Mouse (Mus musculus) heart, postnatal 36 days (tissue): ENCODE results near the gene Mast4. TPM values are rescaled to one million over a fixed set of nuclear protein-coding genes. Genes with fewer than 3 reads are reported as not detected.

ENCODE experiments used
- DNase-seq, 2 experiments: peaks; one replicate each; pipeline ENCODE4 v3.0.0; 2021 to 2022
- intact Hi-C: fragments of 180-260 bp; cut with DNase I; formaldehyde crosslinking; loops from one replicate; pipeline ENCODE4 v1.15.1; 2025
- total RNA-seq, 2 experiments: library from RNA; stranded (reverse); gene quantifications; 2 replicates each; pipeline ENCODE4 v1.2.3; 2021

Gene Mast4
- total RNA-seq, 2 experiments from 2014 or later: 26.8 to 29.3 TPM

DNA sequence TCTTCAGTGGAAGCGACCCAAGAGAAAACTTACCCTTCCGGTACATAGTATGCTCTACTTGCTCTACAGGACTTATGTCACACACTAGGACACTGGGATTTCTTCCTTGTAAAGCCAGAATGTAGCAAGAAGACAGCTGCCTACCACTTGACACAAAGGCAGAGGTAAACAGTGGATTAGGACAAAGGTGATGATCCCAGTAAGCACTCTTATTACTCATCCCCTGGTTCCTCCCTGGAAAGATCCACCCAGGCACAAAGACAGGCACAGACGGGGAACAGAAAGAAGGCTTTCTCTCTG is 476.8 kb downstream of the Mast4 start:
- no peak for DNase-seq

DNA sequence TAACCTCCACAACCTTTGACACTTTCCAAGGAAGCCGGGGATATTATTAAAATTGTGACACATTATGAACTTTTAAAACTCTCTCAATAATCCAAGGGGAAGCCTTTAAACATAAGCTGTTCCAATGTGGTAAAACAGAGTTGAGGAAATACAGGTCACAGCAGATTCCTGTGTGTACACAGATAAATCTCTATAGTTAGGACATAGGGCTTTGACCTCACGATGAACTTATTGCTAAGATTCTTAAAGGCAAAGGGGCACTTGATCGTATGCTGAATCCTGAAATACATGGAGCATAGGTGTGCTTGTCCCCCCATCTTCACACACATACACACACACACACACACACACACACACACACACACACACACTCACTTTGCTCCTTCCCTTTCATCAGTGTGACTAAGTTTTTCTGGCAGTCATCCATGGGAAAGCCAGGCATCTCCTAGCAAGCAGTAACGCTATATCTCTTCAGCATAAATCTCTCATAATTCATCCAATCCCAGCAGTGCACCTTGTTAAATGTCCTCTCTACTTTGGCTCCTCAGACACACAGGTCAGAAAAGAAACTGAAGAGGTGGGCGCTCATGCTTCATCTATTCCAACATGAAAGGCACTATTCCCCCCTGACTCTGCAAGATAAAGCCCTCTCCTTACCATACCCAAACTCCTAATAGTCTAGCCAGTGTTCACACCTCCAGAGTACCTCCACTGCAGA is 477.3 kb downstream of the Mast4 start:
- intact Hi-C loops: no loop called here
- no peak for DNase-seq

More for the DNA sequence above, 476.8 kb downstream of the Mast4 start:
- intact Hi-C loops: no loop called here

DNA sequence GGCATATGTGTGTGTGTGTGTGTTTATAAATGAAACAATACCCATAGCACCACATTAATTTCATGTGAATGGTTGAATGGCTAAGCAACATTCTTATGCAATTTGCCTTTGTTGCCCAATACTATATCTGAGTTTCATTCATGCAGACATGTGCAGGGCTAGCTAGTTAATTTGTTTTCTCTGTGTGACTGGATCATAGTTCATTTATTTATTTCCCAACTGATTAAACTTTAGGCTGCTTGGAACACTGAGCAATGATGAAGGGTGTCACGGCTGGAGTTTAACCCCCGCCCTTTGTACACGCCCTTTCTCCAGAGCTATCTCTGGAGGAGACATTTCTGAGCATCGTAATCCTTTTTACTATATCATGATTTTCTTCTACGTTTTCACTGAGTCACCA is 481.4 kb downstream of the Mast4 start:
- intact Hi-C loops: no loop called here
- no peak for DNase-seq

DNA sequence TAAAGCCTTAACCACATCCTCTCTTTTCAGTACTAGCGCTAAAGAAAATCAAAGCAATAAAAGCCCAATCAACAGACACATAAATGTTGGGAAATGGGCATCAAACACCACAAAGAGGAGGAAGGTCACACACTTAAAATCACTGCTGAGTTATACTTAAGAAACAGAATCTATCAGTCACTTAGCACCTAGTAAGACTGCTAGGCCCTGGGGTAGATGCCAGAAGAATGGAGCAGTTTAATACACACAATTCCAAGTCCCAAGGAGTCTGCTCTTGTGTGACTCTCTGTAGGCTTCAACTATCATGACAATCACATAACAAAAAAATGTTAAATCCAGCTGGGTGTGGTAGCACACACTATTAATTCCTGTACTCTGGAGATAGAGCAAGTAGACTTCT is 483.0 kb downstream of the Mast4 start:
- intact Hi-C loops: no loop called here
- DNase-seq: no peak

DNA sequence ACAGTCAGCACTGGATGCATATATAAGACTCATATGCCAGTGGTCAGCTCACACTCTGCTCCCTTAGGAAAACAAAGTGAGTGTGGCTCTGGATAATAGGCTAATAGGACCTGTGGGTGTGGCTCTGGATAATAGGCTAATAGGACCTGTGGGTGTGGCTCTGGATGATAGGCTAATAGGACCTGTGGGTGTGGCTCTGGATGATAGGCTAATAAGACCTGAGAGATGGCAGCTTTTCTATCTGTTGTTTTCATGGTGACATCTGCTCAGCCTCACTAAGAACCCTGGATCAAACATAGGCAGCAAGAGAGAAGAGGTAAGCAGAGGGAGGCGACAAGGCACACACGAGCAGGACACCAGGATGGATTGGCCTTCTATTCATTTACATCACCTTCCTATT is 483.7 kb downstream of the Mast4 start:
- intact Hi-C loops: no loop called here
- DNase-seq: no peak

DNA sequence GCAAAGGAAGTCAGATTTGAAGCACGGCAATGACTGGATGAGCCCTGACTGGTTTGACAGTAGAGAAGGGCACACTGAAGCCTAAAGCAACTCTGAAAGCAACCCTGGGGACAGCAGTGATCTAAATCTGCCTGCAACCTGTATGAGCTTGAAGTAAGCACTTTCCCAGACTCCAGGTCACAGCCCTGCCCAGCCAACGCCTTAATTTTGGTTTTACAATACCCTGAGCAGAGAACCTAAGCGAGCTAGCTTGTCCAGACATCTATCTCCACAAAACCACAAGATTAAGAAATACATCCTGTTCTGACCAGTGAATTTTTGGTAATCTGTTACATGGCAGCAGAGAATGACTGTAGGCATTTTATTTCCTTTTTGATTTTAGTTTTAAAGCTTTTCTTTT is 485.2 kb downstream of the Mast4 start:
- intact Hi-C loops: no loop called here
- no peak for DNase-seq

DNA sequence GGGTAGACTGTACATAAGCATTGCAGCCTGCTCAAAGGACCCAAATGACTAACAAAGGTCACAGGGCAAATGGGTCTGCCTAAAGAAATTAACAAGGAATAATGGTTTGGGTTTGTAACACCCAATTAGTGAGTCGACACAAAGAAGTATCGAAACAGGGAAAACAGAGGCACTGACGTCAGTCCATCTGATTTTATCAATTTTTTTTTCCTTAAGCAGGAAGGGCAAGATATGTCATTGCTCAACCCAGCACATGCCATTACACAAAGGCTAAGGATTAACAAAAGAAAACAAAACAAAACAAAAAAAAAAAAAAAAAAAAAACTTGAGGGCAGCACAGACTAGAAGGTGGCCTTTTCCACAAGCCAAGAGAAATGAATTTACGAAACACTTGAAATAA is 487.8 kb downstream of the Mast4 start:
- intact Hi-C loops: no loop called here
- DNase-seq: no peak

DNA sequence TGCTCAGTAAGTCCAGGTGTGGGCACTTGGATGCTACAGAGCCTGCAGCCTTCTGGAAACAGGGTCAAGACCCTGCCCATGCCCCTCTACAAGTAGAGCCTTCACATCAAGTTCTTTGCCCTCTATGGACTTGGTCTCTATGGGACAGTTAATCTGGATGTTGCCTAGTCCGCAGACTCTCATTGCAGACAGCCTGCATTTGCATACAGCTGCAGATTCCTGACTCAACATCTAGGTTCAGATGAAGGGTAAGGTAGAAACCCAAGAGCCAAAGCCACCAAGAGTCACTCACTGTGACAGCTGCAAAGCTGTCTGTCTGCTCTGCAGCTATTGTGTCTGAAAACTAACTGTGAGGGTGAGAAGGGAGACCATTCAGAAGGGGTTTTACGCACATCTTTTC is 491.6 kb downstream of the Mast4 start:
- no peak for DNase-seq
- intact Hi-C loops: no loop called here

DNA sequence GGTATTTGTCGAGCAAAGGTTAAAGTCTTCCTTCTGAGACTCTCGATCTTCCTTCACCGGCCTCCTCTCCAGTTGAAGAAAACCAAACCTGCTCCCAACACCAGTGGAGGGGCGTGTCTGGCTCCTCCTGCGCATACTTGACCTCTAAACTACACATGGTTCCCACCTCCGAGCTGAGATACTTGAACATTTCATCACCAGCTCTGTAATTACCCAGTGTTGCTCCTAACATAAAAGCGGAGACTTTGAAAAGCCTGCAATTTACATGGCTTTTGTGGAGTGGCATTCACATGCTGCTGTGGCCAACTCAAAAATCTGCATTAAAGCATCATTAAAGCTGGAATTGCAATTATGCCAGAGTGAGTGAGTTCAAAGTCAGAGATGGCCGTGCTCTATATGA is 492.1 kb downstream of the Mast4 start:
- intact Hi-C loops: no loop called here

DNA sequence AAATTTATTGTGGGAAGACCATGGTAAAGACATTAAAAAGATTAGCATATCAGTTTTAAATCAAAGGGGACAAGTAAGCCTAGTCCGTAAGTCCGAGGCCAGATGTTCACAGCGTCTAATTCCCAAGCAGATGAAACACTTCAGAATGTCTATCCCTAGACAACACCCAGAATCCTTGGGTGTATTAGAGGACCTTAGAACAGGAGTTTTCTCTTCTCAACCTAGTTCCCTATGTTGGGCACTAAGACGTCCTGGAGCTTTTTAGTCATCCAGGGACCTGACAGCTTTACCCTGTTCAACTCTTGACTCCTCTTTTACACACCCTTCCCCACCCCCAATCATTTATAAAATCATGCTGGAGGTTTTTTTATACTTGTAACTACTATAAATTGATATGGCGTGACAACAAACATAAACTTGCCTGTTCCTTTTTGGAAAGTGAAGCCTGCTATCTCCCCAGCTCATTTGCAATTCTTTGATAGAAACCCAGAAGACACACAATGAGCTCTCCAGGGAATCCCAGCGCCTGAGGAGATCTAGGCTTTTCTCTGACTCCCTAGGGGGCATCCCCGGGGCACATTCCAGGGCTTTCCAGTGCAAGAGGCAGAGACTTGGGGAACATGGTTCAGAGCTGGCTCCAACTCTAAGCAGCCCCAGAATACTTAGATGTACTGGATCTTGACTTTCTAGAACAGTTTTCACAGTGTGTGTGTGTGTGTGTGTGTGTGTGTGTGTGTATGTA is 494.4 kb downstream of the Mast4 start:
- intact Hi-C loops: no loop called here
- no peak for DNase-seq

More for the DNA sequence above, 492.1 kb downstream of the Mast4 start:
- no peak for DNase-seq

DNA sequence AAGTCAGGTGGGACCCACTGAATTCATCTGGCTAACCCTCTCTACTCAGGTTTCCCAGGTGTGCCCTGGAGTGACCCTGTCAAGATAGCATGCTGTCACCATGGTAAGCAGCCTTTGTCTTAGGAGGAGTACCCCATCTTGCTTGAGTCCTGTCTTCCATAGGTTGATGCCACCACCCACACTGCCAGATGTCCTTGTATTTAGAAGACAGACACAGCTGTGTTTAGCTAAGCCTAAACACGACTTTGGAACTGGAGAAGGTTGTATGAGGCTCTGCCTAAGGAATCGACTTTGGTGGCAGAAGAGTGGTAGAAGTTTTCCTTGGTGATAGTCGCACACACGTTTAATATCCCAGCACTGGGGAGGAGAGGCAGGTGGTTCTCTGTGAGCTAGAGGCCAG is 496.9 kb downstream of the Mast4 start:
- no peak for DNase-seq
- intact Hi-C loops: no loop called here

DNA sequence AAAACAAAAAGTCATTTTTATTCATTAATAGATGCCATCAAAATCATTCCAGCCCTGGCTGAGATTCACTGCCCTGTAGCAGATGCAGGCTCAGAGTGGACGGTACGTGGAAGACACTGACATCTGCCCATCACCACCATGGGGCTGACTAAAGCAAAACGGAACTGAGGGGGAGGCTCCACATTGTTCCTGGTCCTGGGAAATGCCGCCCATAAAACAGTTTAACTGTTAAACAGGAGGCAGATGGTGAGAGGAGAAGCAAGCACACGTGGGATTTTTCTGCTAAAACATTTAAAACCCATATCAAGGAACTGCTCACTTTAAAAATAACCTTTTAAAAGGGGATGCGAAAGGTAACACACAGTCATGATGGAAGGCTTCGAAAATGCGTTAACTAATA is 499.0 kb downstream of the Mast4 start:
- intact Hi-C loops: no loop called here
- no peak for DNase-seq

DNA sequence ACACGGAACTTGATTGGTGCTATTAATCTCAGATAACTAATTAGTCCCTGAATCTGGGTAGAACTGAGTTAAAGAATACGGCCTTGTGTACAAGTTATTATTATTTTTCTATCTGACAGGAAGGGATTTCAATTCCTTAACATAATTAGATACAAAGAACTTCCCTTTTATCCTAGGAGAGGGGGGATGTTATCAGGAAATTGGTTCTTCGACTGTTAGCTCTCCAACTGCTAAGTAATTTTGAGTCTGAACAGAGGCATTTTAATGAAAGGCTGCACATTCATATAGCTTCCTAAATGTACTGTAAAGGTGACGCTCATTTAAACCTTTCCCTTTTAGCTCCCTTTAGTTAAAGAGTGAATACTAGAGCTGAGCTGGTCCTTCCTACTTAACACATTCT is 516.0 kb downstream of the Mast4 start:
- intact Hi-C loops: no loop called here
- no peak for DNase-seq

DNA sequence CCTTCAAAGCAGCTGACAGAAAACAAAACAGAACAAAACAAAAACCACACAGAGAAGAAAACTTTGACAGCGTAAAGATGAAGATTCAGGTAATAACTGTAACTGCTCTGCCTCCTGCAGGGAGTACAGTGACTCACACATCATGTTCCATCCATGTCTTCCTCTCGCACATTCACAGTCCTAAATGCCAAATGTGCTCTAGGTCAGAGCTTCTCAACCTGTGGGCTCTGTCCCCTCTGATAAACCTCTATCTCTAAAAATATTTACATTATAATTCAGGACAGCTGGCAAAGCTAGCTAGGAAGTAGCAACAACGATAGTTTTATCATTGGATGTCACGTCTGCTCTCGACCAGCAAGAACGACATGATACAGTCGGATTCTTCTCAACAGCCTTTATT is 517.6 kb downstream of the Mast4 start:
- intact Hi-C loops: no loop called here
- DNase-seq: no peak

DNA sequence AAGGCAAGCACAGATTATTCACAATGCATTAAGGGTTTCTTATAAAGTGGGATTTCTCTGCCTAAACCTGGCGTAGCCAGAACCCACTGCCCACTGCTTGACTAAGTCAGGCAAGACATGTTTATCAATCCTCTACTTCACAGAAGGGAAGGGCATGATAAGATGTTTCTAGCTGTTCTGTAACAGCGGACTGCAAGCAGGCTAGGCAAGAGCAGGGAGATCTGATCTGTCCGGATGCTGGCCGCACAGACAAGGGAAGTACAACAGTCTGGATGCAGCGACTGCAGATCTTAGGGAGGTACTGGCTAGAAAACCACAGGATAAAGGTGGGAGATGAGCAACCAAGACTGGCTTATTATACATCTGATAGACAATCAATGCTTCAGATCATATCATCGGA is 519.1 kb downstream of the Mast4 start:
- DNase-seq: no peak
- intact Hi-C loops: no loop called here

DNA sequence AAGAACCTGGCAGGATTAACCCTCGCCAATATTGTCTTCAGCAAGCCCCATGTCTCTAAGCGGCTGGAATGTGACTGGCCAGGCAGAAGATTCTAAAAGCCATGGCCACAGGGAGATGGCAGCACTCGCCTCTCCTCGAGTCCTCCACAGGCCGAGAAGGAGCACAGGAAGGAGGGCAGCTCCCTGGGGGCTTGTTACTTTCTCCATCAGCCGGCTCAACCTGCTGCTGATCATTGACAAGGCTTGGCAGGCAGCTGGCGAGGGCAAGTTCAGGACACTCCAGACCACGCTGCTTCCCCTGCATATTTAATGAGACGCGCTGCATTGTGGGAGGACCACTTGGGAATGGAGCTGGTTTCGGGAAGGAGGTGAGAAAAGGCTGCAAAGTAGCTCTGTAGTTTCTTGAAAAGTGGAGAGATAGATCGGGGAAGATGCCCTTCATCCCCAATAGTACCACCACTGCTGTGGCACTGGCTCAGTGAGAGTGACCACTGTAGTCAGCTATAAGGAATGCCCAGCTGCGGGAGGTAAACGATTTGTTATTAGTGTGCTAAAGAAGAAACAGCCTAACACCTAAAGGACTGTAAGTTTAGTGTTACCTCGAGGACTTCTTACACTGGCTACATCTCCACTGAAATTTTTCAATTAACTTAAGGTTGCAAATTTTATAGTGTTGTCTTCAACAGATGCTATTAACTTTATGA is 523.0 kb downstream of the Mast4 start:
- peak; percentile 38 to 49 for DNase-seq
- intact Hi-C loops: loop anchor here (5.0 kb wide), 1 partner anchor 96 kb away; no protein-coding TSS in a partner anchor

DNA sequence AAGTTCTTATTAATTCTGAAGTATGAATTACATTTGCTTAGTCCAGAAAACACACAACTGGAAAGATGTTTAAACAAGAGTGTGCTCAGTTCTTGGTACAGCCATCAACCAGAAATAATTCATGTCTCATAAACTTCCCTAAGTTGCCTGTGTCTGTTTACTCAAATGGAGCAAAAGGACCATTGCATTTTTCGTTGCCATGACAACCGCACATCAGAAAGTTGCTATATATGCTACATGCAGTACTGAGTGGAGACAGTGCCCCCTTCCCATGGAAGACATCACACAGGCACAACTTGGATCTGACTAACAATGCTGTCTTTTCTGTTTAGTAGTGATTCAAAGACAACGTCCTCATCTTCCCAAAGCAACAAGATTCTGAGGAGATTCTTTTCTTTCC is 527.6 kb downstream of the Mast4 start:
- intact Hi-C loops: loop anchor here (5.0 kb wide), 1 partner anchor 316 kb away; no protein-coding TSS in a partner anchor
- no peak for DNase-seq

DNA sequence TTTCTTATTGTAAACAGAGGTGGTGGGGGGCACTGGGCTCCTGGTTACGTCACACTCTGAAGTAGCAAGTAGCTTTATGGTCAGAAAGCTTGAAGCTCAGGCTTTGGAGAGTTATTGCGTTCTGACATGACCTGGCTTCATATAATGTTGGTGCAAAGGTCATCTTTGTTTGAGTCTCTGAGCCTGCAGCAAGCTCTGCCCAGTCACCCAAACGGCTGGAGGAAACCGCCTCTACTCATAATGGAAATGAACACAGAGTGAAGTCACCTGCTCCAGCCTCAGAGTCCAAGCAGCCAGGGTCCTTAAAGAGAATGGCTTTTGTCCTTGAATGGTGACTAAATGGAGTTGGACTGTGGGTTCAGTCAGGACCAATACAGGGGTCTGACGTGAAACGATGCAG is 529.1 kb downstream of the Mast4 start:
- intact Hi-C loops: loop anchor here (5.0 kb wide), 1 partner anchor 317 kb away; no protein-coding TSS in a partner anchor
- no peak for DNase-seq

DNA sequence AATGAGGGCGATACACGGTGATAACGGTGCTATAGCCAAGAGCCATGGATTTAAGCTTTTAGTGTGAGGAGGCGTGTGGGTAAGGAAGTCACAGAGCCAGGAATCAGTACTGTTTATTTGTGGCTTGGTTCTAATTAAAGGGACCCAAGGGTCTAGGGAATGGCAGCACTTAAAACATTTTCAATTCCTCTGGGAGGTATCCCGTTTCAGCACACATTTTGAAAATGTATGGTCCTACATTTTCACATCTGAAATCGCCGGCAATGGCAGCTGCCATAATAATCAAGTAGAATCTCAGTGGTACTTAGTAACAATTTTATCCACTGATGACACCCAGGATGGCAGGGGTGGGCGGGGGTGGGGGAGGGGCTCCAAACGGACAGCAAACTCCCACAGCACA is 531.1 kb downstream of the Mast4 start:
- intact Hi-C loops: no loop called here
- DNase-seq: no peak

DNA sequence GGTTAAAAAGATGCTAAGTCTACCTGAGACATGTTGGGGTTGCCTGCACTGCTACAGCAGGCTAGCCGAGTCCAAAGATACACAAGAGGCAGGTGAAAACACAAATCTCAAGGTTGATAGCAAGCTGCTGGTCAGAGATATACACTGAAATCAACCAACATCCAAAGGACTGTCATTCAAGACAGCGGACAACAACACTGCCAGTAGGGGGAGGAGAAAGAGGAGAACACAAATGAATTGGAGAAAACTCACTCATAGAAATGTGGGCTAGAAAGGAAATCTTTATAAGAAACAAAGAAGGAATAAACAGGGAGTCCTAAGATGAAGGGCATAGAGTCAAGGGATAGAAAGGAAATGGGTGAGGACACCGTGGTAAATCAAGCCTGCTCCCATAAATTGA is 542.1 kb downstream of the Mast4 start:
- intact Hi-C loops: no loop called here
- DNase-seq: no peak

DNA sequence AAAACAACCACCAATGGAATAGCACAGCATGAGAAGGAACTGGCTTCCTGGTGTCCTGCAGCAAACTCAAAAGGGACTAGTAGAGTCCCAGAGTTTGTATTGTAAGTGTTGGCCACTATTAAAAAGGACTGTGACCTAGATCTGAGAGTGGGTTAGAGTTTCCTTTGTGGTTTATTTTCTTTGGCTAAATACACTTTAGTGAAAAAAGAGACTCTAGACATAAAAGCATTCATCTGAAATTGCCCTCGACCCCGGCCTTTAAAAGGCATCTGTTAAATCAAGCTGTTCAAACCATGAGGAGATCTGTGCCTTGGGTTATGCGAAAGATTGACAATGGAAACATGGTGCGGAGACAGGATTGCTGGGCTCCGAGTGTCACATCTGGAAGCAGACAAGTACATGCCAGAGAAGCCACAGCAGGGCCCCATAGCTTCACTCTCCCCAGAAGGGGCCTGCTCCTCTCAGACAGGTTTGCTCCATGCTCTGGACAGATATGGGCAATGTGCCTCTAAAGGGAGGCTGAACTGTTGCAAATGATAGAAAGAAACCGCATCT is 543.6 kb downstream of the Mast4 start:
- DNase-seq: no peak
- intact Hi-C loops: no loop called here
